In the genomic region with DNA sequence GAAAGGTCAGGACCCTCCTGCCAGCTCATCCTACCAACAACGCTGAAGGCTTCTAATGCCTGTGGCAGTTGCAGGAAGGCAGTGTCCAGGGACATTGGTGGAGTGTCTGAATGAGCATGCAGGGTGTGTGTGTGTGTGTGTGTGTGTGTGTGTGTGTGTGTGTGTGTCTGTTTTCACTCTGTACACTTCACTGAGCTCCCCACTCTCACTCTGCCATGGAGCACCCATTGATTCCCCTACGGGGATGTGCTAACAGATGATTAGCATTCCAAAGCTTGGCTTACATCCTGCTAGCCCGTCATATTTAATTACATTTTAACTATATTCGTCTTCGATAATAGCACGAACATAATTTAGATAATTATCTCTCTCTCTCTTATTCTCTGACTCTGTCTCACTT, we compare ENCODE assay signal across 17 mouse cellular contexts.
A peak's percentile ranks its signal among the peaks of the same experiment; 100 is the strongest.
DNase-seq lines count a peak whose midpoint lies in the region; ATAC-seq and TF ChIP-seq lines count a peak whose summit lies in the region.
"Had no signal": no experiment of that assay in that cellular context is flagged by ENCODE, and none has a peak within 500 bp of the region (broad histone marks: within the 10 kb centered on the region; RNA-seq: fewer than 3 reads in every experiment).

No protein-coding gene starts in this region.

- H3K4me1 ChIP-seq in neural tube, embryonic 13.5 days (replicated peaks), result peaks cover 56% of the 10 kb centered on the region
- H3K4me1 ChIP-seq in forebrain, embryonic 15.5 days, result peaks cover 42% of the 10 kb centered on the region
- peaks cover 13% of the 10 kb centered on the region; the same call in 1 of the 2 replicates for H3K4me1 ChIP-seq in hindbrain, postnatal 0 days (ENCODE audit: insufficient read depth, low read length)
- H3K4me1 ChIP-seq in stomach, postnatal 0 days (replicated peaks; ENCODE audit: control insufficient read depth, insufficient read depth), result 0 out of 2 replicates have a peak, but pooled peaks cover 3% of the 10 kb centered on the region

- no peak for TF ChIP-seq EP300 in stomach, postnatal 0 days (optimal IDR thresholded peaks at IDR 0.05)

- peak overlapping the region; percentile 5; the same call in 1 of the 2 replicates for H3K27ac ChIP-seq in neural tube, embryonic 13.5 days (replicated peaks)
- peak overlapping the region; percentile 58 for H3K27ac ChIP-seq in forebrain, embryonic 15.5 days (replicated peaks)
- H3K27ac ChIP-seq in hindbrain, postnatal 0 days, result no peak overlapping the region
- H3K27ac ChIP-seq in stomach, postnatal 0 days (replicated peaks), result no peak overlapping the region
- H3K27ac ChIP-seq: heart, embryonic 10.5 days; limb, embryonic 10.5 days; neural tube, embryonic 12.5 days had no signal

- H3K4me3 ChIP-seq in neural tube, embryonic 13.5 days, result no peak overlapping the region
- H3K4me3 ChIP-seq in forebrain, embryonic 15.5 days, result no peak overlapping the region
- no peak overlapping the region for H3K4me3 ChIP-seq in hindbrain, postnatal 0 days (ENCODE audit: low read length)
- no peak overlapping the region for H3K4me3 ChIP-seq in stomach, postnatal 0 days (ENCODE audit: low read depth, low read length)
- H3K4me3 ChIP-seq: erythroblast, embryonic 14.5 days; heart, embryonic 10.5 days; limb, embryonic 10.5 days; neural tube, embryonic 12.5 days had no signal

- no peaks in the 10 kb centered on the region for H3K9me3 ChIP-seq in neural tube, embryonic 13.5 days
- no peaks in the 10 kb centered on the region for H3K9me3 ChIP-seq in forebrain, embryonic 15.5 days
- no peaks in the 10 kb centered on the region for H3K9me3 ChIP-seq in hindbrain, postnatal 0 days (ENCODE audit: low read length)
- no peaks in the 10 kb centered on the region for H3K9me3 ChIP-seq in stomach, postnatal 0 days (ENCODE audit: control insufficient read depth, low read length)
- H3K9me3 ChIP-seq: heart, embryonic 10.5 days; limb, embryonic 10.5 days; neural tube, embryonic 12.5 days had no signal

- no peaks in the 10 kb centered on the region for H3K36me3 ChIP-seq in neural tube, embryonic 13.5 days
- no peaks in the 10 kb centered on the region for H3K36me3 ChIP-seq in forebrain, embryonic 15.5 days
- no peaks in the 10 kb centered on the region for H3K36me3 ChIP-seq in hindbrain, postnatal 0 days (ENCODE audit: insufficient read depth, low read length)
- no peaks in the 10 kb centered on the region for H3K36me3 ChIP-seq in stomach, postnatal 0 days (ENCODE audit: control insufficient read depth, insufficient read depth, low read length)
- H3K36me3 ChIP-seq: heart, embryonic 10.5 days; limb, embryonic 10.5 days; neural tube, embryonic 12.5 days had no signal

- 53% methylated on average over 6 of the region's 6 CpGs for WGBS in neural tube, embryonic 13.5 days
- 41% methylated on average over 6 of the region's 6 CpGs for WGBS in forebrain, embryonic 15.5 days
- WGBS in hindbrain, postnatal 0 days, result 37% methylated on average over 6 of the region's 6 CpGs
- WGBS in stomach, postnatal 0 days, result 69% methylated on average over 6 of the region's 6 CpGs

- DNase-seq in neural tube, embryonic 10.5 days (ENCODE audit: extremely low spot score, low spot score), result no peak
- no peak for DNase-seq in hindbrain, postnatal 0 days (ENCODE audit: low spot score)
- no peak for DNase-seq in cerebellum, adult 18-20 months
- no peak for DNase-seq in stomach, postnatal 0 days (ENCODE audit: low spot score)
- DNase-seq: cerebellum, postnatal 14 days; lung, adult 2 months; lung, postnatal 4 days; right cerebral cortex, adult 18-20 months had no signal

- H3K9ac ChIP-seq in neural tube, embryonic 13.5 days, result no peak overlapping the region
- H3K9ac ChIP-seq in forebrain, embryonic 15.5 days (replicated peaks), result no peak overlapping the region
- no peak overlapping the region for H3K9ac ChIP-seq in hindbrain, postnatal 0 days (replicated peaks; ENCODE audit: low read length)
- H3K9ac ChIP-seq in stomach, postnatal 0 days (ENCODE audit: low read length), result no peak overlapping the region
- H3K9ac ChIP-seq: neural tube, embryonic 12.5 days had no signal

- no peak for TF ChIP-seq CTCF in hindbrain, postnatal 0 days (IDR thresholded peaks at IDR 0.05; ENCODE audit: low read depth)
- TF ChIP-seq CTCF in stomach, postnatal 0 days (IDR thresholded peaks at IDR 0.05; ENCODE audit: low read depth), result no peak

- no peaks in the 10 kb centered on the region for H3K27me3 ChIP-seq in neural tube, embryonic 13.5 days
- no peaks in the 10 kb centered on the region for H3K27me3 ChIP-seq in forebrain, embryonic 15.5 days
- no peaks in the 10 kb centered on the region for H3K27me3 ChIP-seq in hindbrain, postnatal 0 days (ENCODE audit: insufficient read depth, low read length)
- no peaks in the 10 kb centered on the region for H3K27me3 ChIP-seq in stomach, postnatal 0 days (ENCODE audit: control insufficient read depth, insufficient read depth, low read length)
- H3K27me3 ChIP-seq: neural tube, embryonic 12.5 days had no signal

- peak; percentile 60; the same call in 1 of the 2 replicates for ATAC-seq in neural tube, embryonic 13.5 days (ENCODE audit: low read depth)
- ATAC-seq in forebrain, embryonic 15.5 days (replicated peaks), result peak; percentile 60; the same call in 1 of the 2 replicates
- peak; percentile 58; the same call in 1 of the 2 replicates for ATAC-seq in hindbrain, postnatal 0 days
- no peak for ATAC-seq in inflammation-experienced regulatory T-cells, adult 6 months
- ATAC-seq in stomach, postnatal 0 days (ENCODE audit: low FRiP score, low TSS enrichment), result no peak
- ATAC-seq: intestine, embryonic 16.5 days had no signal

- no peak overlapping the region for H3K4me2 ChIP-seq in neural tube, embryonic 13.5 days
- H3K4me2 ChIP-seq in forebrain, embryonic 15.5 days (replicated peaks), result no peak overlapping the region
- no peak overlapping the region for H3K4me2 ChIP-seq in hindbrain, postnatal 0 days (ENCODE audit: low read depth, low read length)
- H3K4me2 ChIP-seq in stomach, postnatal 0 days (replicated peaks; ENCODE audit: low read depth), result no peak overlapping the region
- H3K4me2 ChIP-seq: liver, embryonic 11.5 days; neural tube, embryonic 12.5 days had no signal

Comparison
In these comparisons a context has a peak if more than half of its experiments do, and no peak if none do; other contexts are left out.
1. ATAC-seq: peak in neural tube, embryonic 13.5 days (single experiment), forebrain, embryonic 15.5 days (single experiment) and hindbrain, postnatal 0 days (single experiment); none in inflammation-experienced regulatory T-cells, adult 6 months (single experiment) and stomach, postnatal 0 days (single experiment).
2. H3K27ac ChIP-seq: peak in neural tube, embryonic 13.5 days (single experiment) and forebrain, embryonic 15.5 days (single experiment); none in hindbrain, postnatal 0 days (single experiment) and stomach, postnatal 0 days (single experiment).